Mouse (Mus musculus) G1E (cell line): ENCODE measurements around the gene Nphs1.

Experiments
- CTCF ChIP-seq: IDR thresholded peaks from 2 replicates; pipeline ENCODE4 v1.5.1; 2012; ENCODE audit warnings: low read depth, low read length, inconsistent platforms, mixed read lengths
- GATA1 ChIP-seq: IDR thresholded peaks from 2 replicates; pipeline ENCODE4 v1.6.1; 2012; ENCODE audit warnings: borderline replicate concordance, low read length, inconsistent platforms, mixed read lengths
- GATA2 ChIP-seq: IDR thresholded peaks from 2 replicates; pipeline ENCODE4 v1.6.1; 2012; ENCODE audit warnings: low read depth, low read length, inconsistent platforms, borderline replicate concordance
- POLR2AphosphoS5 ChIP-seq: IDR thresholded peaks from 2 replicates; pipeline ENCODE4 v1.6.1; 2012; ENCODE audit warnings: low read depth, low read length, inconsistent platforms; ENCODE audit not compliant: insufficient replicate concordance
- TAL1 ChIP-seq: conservative IDR thresholded peaks from 2 replicates; pipeline ENCODE4 v1.6.1; 2012; ENCODE audit warnings: low read depth, low read length, inconsistent platforms, mixed read lengths

DNA sequence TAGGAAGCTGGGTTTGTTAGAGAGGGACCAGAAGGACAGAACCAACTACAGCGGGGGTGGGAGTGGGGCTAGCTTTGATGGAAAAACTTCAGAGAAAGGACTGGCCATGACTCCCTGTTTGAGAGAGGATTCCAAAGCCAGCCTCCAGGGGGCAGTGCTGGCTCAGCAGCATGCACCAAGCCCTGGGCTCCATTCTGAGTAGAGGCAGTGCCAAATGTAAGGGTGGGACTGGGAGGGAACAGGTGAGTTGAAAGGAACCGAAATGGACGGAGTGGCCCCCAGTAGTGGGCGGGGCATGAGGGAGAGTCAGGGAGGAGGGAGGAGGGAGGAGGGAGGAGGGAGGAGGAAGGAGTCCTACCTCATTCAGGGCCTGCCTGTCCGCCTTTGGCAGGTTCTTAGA lies 17.4 kb upstream of the Nphs1 start:
- TF ChIP-seq CTCF (peak; percentile 51; the same call in 1 of the 2 replicates), GATA1 (no peak), TAL1 (no peak), POLR2AphosphoS5 (no peak), GATA2 (no peak)
